Mouse (Mus musculus): Measurements from ENCODE around the gene Teddm2. TPM values are rescaled to one million over a fixed set of nuclear protein-coding genes. Genes with fewer than 3 reads are reported as not detected.

Gene Teddm2
- 0.80 and 0.94 TPM in 2 replicates for polyA plus RNA-seq (2014; fragmentation: Nextera tagmentation; extraction: Ambion mirVana)

- WGBS, result under 1% methylated on average over 51 of the region's 51 CpGs
- ATAC-seq (ENCODE audit: low FRiP score, low TSS enrichment) (peak; percentile 96), DNase-seq (peak; percentile 98)
- Histone ChIP-seq H3K9me3 (ENCODE audit: control insufficient read depth, low read length) (no peaks in the 10 kb centered on the region), H3K27ac (replicated peaks; ENCODE audit: low read depth, low read length) (peak within 1 kb of the TSS; percentile 97), H3K36me3 (ENCODE audit: control insufficient read depth, insufficient read depth, low read length) (peaks cover 21% of the 10 kb centered on the region), H3K4me3 (replicated peaks; ENCODE audit: low read depth, low read length) (peak within 1 kb of the TSS; percentile 91), H3K4me2 (ENCODE audit: low read length) (peak within 1 kb of the TSS; percentile 87), H3K4me1 (ENCODE audit: control insufficient read depth, insufficient read depth, low read length) (peaks cover 31% of the 10 kb centered on the region), H3K9ac (replicated peaks; ENCODE audit: low read length) (peak within 1 kb of the TSS; percentile 92), H3K27me3 (ENCODE audit: control insufficient read depth, insufficient read depth, low read length) (no peaks in the 10 kb centered on the region)
Observed at GRCm38 (mm10) chr1:153899731-153900380, at the start of gene Teddm2, which contains the start of gene Glul. Teddm2 (minus strand) TSS chr1:153900228. Glul (plus strand) TSS chr1:153899944.

- no peaks in the 10 kb centered on the region for H3K27me3 ChIP-seq (ENCODE audit: control insufficient read depth, insufficient read depth, low read length)
- WGBS, result 92% methylated on average over 6 of the region's 6 CpGs
- no peak overlapping the region for H3K4me2 ChIP-seq (ENCODE audit: low read length)
- H3K9ac ChIP-seq (replicated peaks; ENCODE audit: low read length), result no peak overlapping the region
- no peak overlapping the region for H3K4me3 ChIP-seq (replicated peaks; ENCODE audit: low read depth, low read length)
- H3K27ac ChIP-seq (replicated peaks; ENCODE audit: low read depth, low read length), result no peak overlapping the region
- ATAC-seq (ENCODE audit: low FRiP score, low TSS enrichment), result no peak
- H3K36me3 ChIP-seq (ENCODE audit: control insufficient read depth, insufficient read depth, low read length), result no peaks in the 10 kb centered on the region
- H3K9me3 ChIP-seq (ENCODE audit: control insufficient read depth, low read length), result no peaks in the 10 kb centered on the region
- no peak for DNase-seq
- no peaks in the 10 kb centered on the region for H3K4me1 ChIP-seq (ENCODE audit: control insufficient read depth, insufficient read depth, low read length)
Observed at GRCm38 (mm10) chr1:153947837-153948236, 47.8 kb upstream of the Teddm2 start.

DNA sequence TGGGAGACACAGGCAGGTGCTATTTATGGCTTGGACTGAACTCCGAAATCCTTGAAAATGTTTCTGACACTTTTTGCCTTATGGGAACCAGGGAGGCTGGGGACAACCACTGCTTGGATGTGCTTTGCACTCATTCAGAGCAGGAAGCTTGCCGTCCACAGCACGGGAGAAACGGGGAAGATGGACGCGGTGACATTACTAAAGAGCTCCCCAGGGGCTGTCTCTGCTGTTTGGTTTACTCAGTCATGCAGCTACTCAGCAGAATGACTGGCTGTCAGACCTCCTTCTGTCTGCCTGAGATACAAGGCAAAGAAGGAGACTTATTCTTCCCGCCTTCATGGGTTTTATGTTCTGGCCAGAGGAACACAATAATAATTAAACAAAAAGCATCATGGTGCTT is 46.9 kb upstream of the Teddm2 start:
- WGBS, result 17% methylated on average over 7 of the region's 7 CpGs
- Histone ChIP-seq H3K36me3 (ENCODE audit: control insufficient read depth, insufficient read depth, low read length) (no peaks in the 10 kb centered on the region), H3K27me3 (ENCODE audit: control insufficient read depth, insufficient read depth, low read length) (no peaks in the 10 kb centered on the region), H3K27ac (replicated peaks; ENCODE audit: low read depth, low read length) (no peak overlapping the region), H3K4me1 (ENCODE audit: control insufficient read depth, insufficient read depth, low read length) (no peaks in the 10 kb centered on the region), H3K9ac (replicated peaks; ENCODE audit: low read length) (no peak overlapping the region), H3K4me2 (ENCODE audit: low read length) (no peak overlapping the region), H3K9me3 (ENCODE audit: control insufficient read depth, low read length) (no peaks in the 10 kb centered on the region), H3K4me3 (replicated peaks; ENCODE audit: low read depth, low read length) (no peak overlapping the region)
- DNase-seq (peak; percentile 18), ATAC-seq (ENCODE audit: low FRiP score, low TSS enrichment) (no peak)

DNA sequence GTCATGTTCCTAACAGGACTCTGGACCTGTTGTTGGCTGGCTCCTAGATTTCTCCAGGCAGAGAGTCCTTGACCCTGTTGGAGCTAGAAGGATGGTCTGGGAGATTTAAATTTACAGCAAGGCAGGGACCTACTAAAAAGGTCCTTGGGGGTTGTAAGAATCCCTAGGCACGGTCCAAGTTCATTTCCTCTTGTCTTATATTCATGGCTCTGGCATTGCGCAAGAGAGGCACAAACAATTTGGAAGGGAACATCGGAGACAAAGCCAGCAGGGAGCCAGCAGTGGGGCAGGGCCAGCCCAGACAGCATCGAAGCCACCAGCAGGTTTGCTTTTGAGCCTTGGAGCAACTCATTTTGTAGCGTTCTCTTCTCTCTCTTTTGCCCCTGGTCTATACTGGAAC is 45.2 kb upstream of the Teddm2 start:
- DNase-seq (no peak), ATAC-seq (ENCODE audit: low FRiP score, low TSS enrichment) (no peak)
- Histone ChIP-seq H3K4me1 (ENCODE audit: control insufficient read depth, insufficient read depth, low read length) (no peaks in the 10 kb centered on the region), H3K36me3 (ENCODE audit: control insufficient read depth, insufficient read depth, low read length) (no peaks in the 10 kb centered on the region), H3K4me3 (replicated peaks; ENCODE audit: low read depth, low read length) (no peak overlapping the region), H3K27me3 (ENCODE audit: control insufficient read depth, insufficient read depth, low read length) (no peaks in the 10 kb centered on the region), H3K9ac (replicated peaks; ENCODE audit: low read length) (no peak overlapping the region), H3K9me3 (ENCODE audit: control insufficient read depth, low read length) (no peaks in the 10 kb centered on the region), H3K4me2 (ENCODE audit: low read length) (no peak overlapping the region), H3K27ac (replicated peaks; ENCODE audit: low read depth, low read length) (no peak overlapping the region)
- 66% methylated on average over 5 of the region's 5 CpGs for WGBS

GRCm38 (mm10) chr1:153940986-153941385 is 41.0 kb upstream of the Teddm2 start:
- Histone ChIP-seq H3K9me3 (ENCODE audit: control insufficient read depth, low read length) (no peaks in the 10 kb centered on the region), H3K36me3 (ENCODE audit: control insufficient read depth, insufficient read depth, low read length) (no peaks in the 10 kb centered on the region), H3K4me2 (ENCODE audit: low read length) (no peak overlapping the region), H3K4me3 (replicated peaks; ENCODE audit: low read depth, low read length) (no peak overlapping the region), H3K4me1 (ENCODE audit: control insufficient read depth, insufficient read depth, low read length) (no peaks in the 10 kb centered on the region), H3K27ac (replicated peaks; ENCODE audit: low read depth, low read length) (no peak overlapping the region), H3K27me3 (ENCODE audit: control insufficient read depth, insufficient read depth, low read length) (no peaks in the 10 kb centered on the region), H3K9ac (replicated peaks; ENCODE audit: low read length) (no peak overlapping the region)
- 89% methylated on average over 2 of the region's 2 CpGs for WGBS
- DNase-seq (no peak), ATAC-seq (ENCODE audit: low FRiP score, low TSS enrichment) (no peak)

DNA sequence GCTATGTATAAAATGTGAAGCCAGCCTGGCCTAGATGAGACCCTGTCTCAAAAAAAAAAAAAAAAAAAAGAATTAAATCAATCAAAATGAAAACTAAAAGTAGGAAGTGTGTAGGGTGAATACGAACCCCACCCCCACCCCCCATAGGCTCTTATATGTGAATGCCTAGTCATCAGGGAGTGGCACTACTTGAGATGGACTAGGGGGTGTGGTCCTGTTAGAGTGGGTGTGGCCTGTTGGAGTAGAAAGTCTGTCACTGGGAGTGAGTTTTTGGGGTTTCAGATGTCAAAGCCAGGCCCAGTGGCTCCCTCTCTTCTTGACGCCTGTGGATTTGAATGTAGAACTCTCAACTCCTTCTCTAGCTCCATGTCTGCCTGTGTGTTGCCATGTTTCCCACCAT is 37.0 kb upstream of the Teddm2 start:
- Histone ChIP-seq H3K27me3 (ENCODE audit: control insufficient read depth, insufficient read depth, low read length) (no peaks in the 10 kb centered on the region), H3K4me2 (ENCODE audit: low read length) (no peak overlapping the region), H3K36me3 (ENCODE audit: control insufficient read depth, insufficient read depth, low read length) (no peaks in the 10 kb centered on the region), H3K4me1 (ENCODE audit: control insufficient read depth, insufficient read depth, low read length) (no peaks in the 10 kb centered on the region), H3K27ac (replicated peaks; ENCODE audit: low read depth, low read length) (no peak overlapping the region), H3K4me3 (replicated peaks; ENCODE audit: low read depth, low read length) (no peak overlapping the region), H3K9ac (replicated peaks; ENCODE audit: low read length) (no peak overlapping the region), H3K9me3 (ENCODE audit: control insufficient read depth, low read length) (no peaks in the 10 kb centered on the region)
- 100% methylated on average over 2 of the region's 2 CpGs for WGBS
- DNase-seq (no peak), ATAC-seq (ENCODE audit: low FRiP score, low TSS enrichment) (no peak)

DNA sequence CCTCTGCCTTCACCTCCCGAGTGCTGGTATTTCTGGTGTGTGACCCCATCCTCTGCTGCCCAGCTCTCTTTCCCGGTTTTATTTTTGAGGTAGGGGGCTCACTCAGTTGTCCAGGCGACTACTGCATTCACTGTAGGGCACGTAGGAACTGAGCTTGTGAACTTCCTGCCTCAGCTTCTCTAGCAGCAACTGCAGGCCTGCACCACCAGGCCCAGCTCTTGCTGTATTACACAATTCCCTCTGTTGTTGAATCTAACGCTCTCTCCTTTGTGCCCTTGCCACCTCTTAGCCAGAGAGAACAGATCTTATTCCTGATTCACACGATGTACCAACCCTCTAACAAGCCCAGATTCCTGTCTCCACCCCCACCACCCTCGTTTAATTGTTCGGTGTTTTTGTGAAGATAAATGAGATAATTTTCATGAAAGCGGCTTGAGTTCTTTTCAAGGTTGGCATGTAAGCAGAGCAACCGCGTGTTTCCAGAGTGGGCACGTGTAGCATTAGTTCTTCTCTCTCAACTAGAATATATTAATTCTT is 35.9 kb upstream of the Teddm2 start:
- DNase-seq (no peak), ATAC-seq (ENCODE audit: low FRiP score, low TSS enrichment) (no peak)
- no peak overlapping the region for H3K4me3 ChIP-seq (replicated peaks; ENCODE audit: low read depth, low read length)
- no peak overlapping the region for H3K27ac ChIP-seq (replicated peaks; ENCODE audit: low read depth, low read length)
- no peak overlapping the region for H3K4me2 ChIP-seq (ENCODE audit: low read length)
- no peaks in the 10 kb centered on the region for H3K27me3 ChIP-seq (ENCODE audit: control insufficient read depth, insufficient read depth, low read length)
- no peak overlapping the region for H3K9ac ChIP-seq (replicated peaks; ENCODE audit: low read length)
- 79% methylated on average over 12 of the region's 12 CpGs for WGBS
- H3K4me1 ChIP-seq (ENCODE audit: control insufficient read depth, insufficient read depth, low read length), result no peaks in the 10 kb centered on the region
- H3K36me3 ChIP-seq (ENCODE audit: control insufficient read depth, insufficient read depth, low read length), result no peaks in the 10 kb centered on the region
- H3K9me3 ChIP-seq (ENCODE audit: control insufficient read depth, low read length), result no peaks in the 10 kb centered on the region

- ATAC-seq (ENCODE audit: low FRiP score, low TSS enrichment) (no peak), DNase-seq (no peak)
- Histone ChIP-seq H3K27me3 (ENCODE audit: control insufficient read depth, insufficient read depth, low read length) (no peaks in the 10 kb centered on the region), H3K27ac (replicated peaks; ENCODE audit: low read depth, low read length) (no peak overlapping the region), H3K4me3 (replicated peaks; ENCODE audit: low read depth, low read length) (no peak overlapping the region), H3K4me1 (ENCODE audit: control insufficient read depth, insufficient read depth, low read length) (no peaks in the 10 kb centered on the region), H3K36me3 (ENCODE audit: control insufficient read depth, insufficient read depth, low read length) (no peaks in the 10 kb centered on the region), H3K4me2 (ENCODE audit: low read length) (no peak overlapping the region), H3K9me3 (ENCODE audit: control insufficient read depth, low read length) (no peaks in the 10 kb centered on the region), H3K9ac (replicated peaks; ENCODE audit: low read length) (no peak overlapping the region)
- WGBS, result 76% methylated on average over 1 of the region's 1 CpGs
Observed at GRCm38 (mm10) chr1:153933772-153934171, 33.7 kb upstream of the Teddm2 start.

DNA sequence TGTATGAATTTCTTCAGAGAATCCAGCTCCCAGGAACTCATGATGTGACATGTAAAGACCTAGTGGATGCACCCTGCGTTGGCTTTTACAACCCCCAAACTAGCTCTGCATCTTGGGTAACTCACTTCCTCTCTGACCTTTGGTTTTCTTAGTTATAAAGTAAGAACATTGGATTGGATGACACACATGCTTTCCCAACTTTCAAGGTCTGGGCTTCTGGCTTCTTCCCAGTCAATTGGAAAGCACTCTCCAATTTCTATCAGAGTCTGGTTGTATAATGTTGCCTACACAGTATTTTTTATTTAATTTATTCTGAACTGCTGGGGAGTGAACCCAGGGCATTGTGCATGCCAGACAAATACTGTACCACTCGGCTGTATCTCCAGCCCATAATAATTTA is 30.4 kb upstream of the Teddm2 start:
- Histone ChIP-seq H3K9ac (replicated peaks; ENCODE audit: low read length) (no peak overlapping the region), H3K4me2 (ENCODE audit: low read length) (no peak overlapping the region), H3K36me3 (ENCODE audit: control insufficient read depth, insufficient read depth, low read length) (no peaks in the 10 kb centered on the region), H3K27me3 (ENCODE audit: control insufficient read depth, insufficient read depth, low read length) (no peaks in the 10 kb centered on the region), H3K27ac (replicated peaks; ENCODE audit: low read depth, low read length) (no peak overlapping the region), H3K9me3 (ENCODE audit: control insufficient read depth, low read length) (no peaks in the 10 kb centered on the region), H3K4me1 (ENCODE audit: control insufficient read depth, insufficient read depth, low read length) (no peaks in the 10 kb centered on the region), H3K4me3 (replicated peaks; ENCODE audit: low read depth, low read length) (no peak overlapping the region)
- ATAC-seq (ENCODE audit: low FRiP score, low TSS enrichment) (no peak), DNase-seq (no peak)
- whole genome bisulfite sequencing, result 89% methylated on average over 2 of the region's 2 CpGs
